Mouse (Mus musculus) small intestine, adult 2 months (tissue): ENCODE results near the gene Pik3c2g. TPM values are rescaled to one million over a fixed set of nuclear protein-coding genes. Genes with fewer than 3 reads are reported as not detected.

Experiments
- H3K27ac ChIP-seq: fragments of 200-500 bp; 2 replicates; pipeline ENCODE4 v1.5.1; 2012; ENCODE audit warnings: low read depth, low read length, control low read depth, inconsistent platforms; ENCODE audit not compliant: insufficient read depth
- H3K27me3 ChIP-seq: fragments of 200-500 bp; 2 replicates; pipeline ENCODE4 v1.6.1; 2012; ENCODE audit warnings: mild to moderate bottlenecking, moderate library complexity, low read length, inconsistent platforms; ENCODE audit not compliant: control insufficient read depth, insufficient read depth
- H3K36me3 ChIP-seq: fragments of 200-500 bp; 2 replicates; pipeline ENCODE4 v1.6.1; 2012; ENCODE audit warnings: mild to moderate bottlenecking, low read length, control low read depth, inconsistent platforms; ENCODE audit not compliant: control insufficient read depth, insufficient read depth
- H3K4me1 ChIP-seq: fragments of 200-500 bp; 2 replicates; pipeline ENCODE4 v1.6.1; 2012; ENCODE audit warnings: low read length, inconsistent platforms, mixed read lengths; ENCODE audit not compliant: control insufficient read depth, insufficient read depth, insufficient read length
- H3K4me3 ChIP-seq: fragments of 200-500 bp; 2 replicates; pipeline ENCODE4 v1.5.1; 2012; ENCODE audit warnings: low read depth, mild to moderate bottlenecking, control low read depth, inconsistent platforms, low read length, moderate library complexity
- CTCF ChIP-seq: fragments of 200-500 bp; IDR thresholded peaks from 2 replicates; pipeline ENCODE4 v1.5.1; 2012; ENCODE audit warnings: low read depth, mild to moderate bottlenecking, control low read depth, inconsistent platforms, low read length, moderate library complexity, mixed read lengths; ENCODE audit not compliant: insufficient replicate concordance, insufficient read length; ENCODE audit errors: extremely low read depth
- POLR2A ChIP-seq: fragments of 200-500 bp; IDR thresholded peaks from 2 replicates; pipeline ENCODE4 v1.6.1; 2012; ENCODE audit warnings: low read depth, mild to moderate bottlenecking, control low read depth, inconsistent platforms, low read length, moderate library complexity
- WGBS: fragments of 180-500 bp; shearing (Covaris S2); methylation state at CpG from one replicate; pipeline ENCODE4 v1.1.7; 2018; 5-methylcytosine and 5-hydroxymethylcytosine counted together
- polyA plus RNA-seq: library from polyadenylated mRNA; depleted of rRNA; stranded (reverse); fragments of >200 nt; gene quantifications from 2 replicates; pipeline ENCODE4 v1.2.3, GENCODE M21; 2012

The Pik3c2g gene
- polyA plus RNA-seq, 1 experiment, result 0.15 TPM

DNA sequence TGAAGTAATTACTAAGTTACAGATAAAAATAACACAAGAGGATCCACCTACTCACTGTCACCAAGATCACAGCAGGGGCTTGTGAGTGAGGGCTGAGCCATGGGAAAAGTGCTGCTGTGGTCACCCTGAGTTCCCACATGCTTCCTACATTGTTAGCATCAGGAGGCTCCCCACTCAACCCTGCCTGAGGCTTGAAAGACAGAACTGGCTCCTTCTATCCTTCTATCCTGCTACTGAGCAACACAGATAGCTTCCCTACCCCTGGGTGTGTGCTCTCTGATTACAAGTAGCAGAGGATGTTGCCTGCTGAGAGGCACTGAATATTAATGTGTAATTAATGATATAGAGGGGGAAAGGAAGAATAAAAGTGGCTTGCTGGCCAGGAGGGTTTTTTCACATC, 300.2 kb downstream of the Pik3c2g start:
- no peaks in the 10 kb centered on the region for H3K4me1 ChIP-seq
- no peaks in the 10 kb centered on the region for H3K27me3 ChIP-seq
- H3K36me3 ChIP-seq, result no peaks in the 10 kb centered on the region
- no peak overlapping the region for H3K27ac ChIP-seq
- H3K4me3 ChIP-seq, result no peak overlapping the region
- no peak for TF ChIP-seq CTCF
- no peak for TF ChIP-seq POLR2A

DNA sequence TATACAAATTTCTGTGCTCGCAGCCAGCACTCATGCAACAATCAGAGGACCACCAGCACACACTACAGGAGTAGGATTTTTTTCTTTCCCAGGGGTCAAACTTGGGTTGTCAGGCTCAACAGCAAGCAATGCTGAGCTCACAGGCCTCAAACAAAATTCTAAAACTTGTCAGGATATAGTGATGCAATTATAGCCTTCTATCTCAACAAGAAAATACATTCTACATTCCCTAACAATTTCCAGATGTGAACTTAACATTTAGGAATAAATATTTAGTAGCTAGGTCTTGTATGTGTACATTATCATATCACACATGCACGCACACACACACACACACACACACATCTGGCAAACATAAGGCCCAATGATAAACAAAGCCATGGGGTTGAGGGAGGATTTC, 308.6 kb downstream of the Pik3c2g start:
- 49% methylated on average over 2 of the region's 2 CpGs for WGBS
- no peak overlapping the region for H3K4me3 ChIP-seq
- no peaks in the 10 kb centered on the region for H3K27me3 ChIP-seq
- no peak overlapping the region for H3K27ac ChIP-seq
- H3K36me3 ChIP-seq, result no peaks in the 10 kb centered on the region
- TF ChIP-seq POLR2A (no peak), CTCF (no peak)
- no peaks in the 10 kb centered on the region for H3K4me1 ChIP-seq

DNA sequence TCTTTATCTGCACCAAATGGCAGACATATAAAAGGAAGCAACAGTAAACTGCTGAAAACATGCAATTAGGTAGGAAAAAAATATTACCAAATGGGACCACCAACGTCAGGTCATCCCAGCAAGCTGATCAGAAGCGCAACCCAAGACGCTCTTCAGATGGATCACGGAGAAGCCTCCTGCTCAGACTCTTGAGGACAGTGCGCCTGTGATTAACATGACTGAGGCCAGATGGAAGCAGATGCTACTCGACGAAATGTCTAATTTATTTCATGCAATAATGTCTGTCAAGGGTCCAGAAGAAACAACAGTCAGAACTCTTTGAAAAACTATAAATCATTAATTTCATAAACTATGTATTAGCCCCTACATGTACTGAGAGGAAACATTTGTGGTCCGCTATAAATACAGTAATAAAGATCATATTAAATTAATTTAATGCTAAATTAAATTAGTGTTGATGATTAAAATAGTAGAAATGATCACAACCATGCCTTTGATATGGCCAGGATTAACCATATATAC, 312.7 kb downstream of the Pik3c2g start:
- no peak overlapping the region for H3K4me3 ChIP-seq
- no peaks in the 10 kb centered on the region for H3K36me3 ChIP-seq
- H3K27ac ChIP-seq, result no peak overlapping the region
- TF ChIP-seq CTCF (no peak), POLR2A (no peak)
- no peaks in the 10 kb centered on the region for H3K4me1 ChIP-seq
- WGBS, result 84% methylated on average over 8 of the region's 8 CpGs
- H3K27me3 ChIP-seq, result no peaks in the 10 kb centered on the region

DNA sequence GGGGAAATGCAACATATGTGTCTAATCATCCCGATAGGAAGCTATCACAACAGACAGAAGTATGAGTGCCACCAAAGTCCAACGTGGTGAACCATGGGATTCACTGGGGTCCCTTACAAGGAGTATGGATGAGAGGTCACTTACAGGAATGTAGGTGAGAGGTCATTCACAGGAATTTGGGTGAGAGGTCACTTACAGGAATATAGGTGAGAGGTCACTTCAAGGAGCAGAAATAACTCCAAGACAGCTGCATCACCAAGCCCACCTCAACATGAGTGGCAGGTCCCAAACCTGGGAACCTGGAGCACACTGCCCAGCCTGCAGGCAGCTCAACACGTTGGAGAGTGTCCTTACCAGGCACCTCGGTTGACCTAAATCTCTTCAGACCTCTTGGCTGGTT, 314.8 kb downstream of the Pik3c2g start:
- Histone ChIP-seq H3K36me3 (no peaks in the 10 kb centered on the region), H3K27ac (no peak overlapping the region), H3K4me1 (no peaks in the 10 kb centered on the region), H3K27me3 (no peaks in the 10 kb centered on the region), H3K4me3 (no peak overlapping the region)
- 63% methylated on average over 4 of the region's 4 CpGs for WGBS
- TF ChIP-seq POLR2A (no peak), CTCF (no peak)

GRCm38 (mm10) chr6:139907138-139907537, 320.1 kb downstream of the Pik3c2g start:
- H3K27me3 ChIP-seq, result no peaks in the 10 kb centered on the region
- TF ChIP-seq POLR2A (no peak), CTCF (no peak)

GRCm38 (mm10) chr6:139908997-139909669, 322.1 kb downstream of the Pik3c2g start:
- Histone ChIP-seq H3K27ac (no peak overlapping the region), H3K4me3 (no peak overlapping the region), H3K4me1 (no peaks in the 10 kb centered on the region), H3K36me3 (no peaks in the 10 kb centered on the region), H3K27me3 (no peaks in the 10 kb centered on the region)
- TF ChIP-seq CTCF (no peak), POLR2A (no peak)
- 75% methylated on average over 12 of the region's 12 CpGs for WGBS

More at GRCm38 (mm10) chr6:139907138-139907537, 320.1 kb downstream of the Pik3c2g start:
- H3K36me3 ChIP-seq, result no peaks in the 10 kb centered on the region
- H3K4me1 ChIP-seq, result no peaks in the 10 kb centered on the region
- 70% methylated on average over 4 of the region's 4 CpGs for WGBS
- no peak overlapping the region for H3K4me3 ChIP-seq
- H3K27ac ChIP-seq, result no peak overlapping the region

- H3K36me3 ChIP-seq, result no peaks in the 10 kb centered on the region
- H3K4me3 ChIP-seq, result no peak overlapping the region
- H3K27me3 ChIP-seq, result no peaks in the 10 kb centered on the region
- peaks cover 4% of the 10 kb centered on the region; the same call in 1 of the 2 replicates for H3K4me1 ChIP-seq
- WGBS, result 31% methylated on average over 5 of the region's 5 CpGs
- H3K27ac ChIP-seq, result no peak overlapping the region
- TF ChIP-seq POLR2A (no peak), CTCF (no peak)
Observed at GRCm38 (mm10) chr6:139928766-139929165, 341.7 kb downstream of the Pik3c2g start.
